Mouse (Mus musculus) heart, embryonic 15.5 days (tissue): ENCODE measurements around the gene Fez1. TPM values are rescaled to one million over a fixed set of nuclear protein-coding genes. Genes with fewer than 3 reads are reported as not detected.

Experiments used
- ATAC-seq: fragments of 200-750 bp; cut with Nextera tagmentation; replicated peaks from 2 replicates; pipeline ENCODE4 v1.8.0; 2017; ENCODE audit warnings: low read depth, moderate TSS enrichment; ENCODE audit not compliant: insufficient number of reproducible peaks, insufficient read depth, low FRiP score
- H3K27ac ChIP-seq: fragments of 300-500 bp; sonication (generic); 2 replicates; pipeline ENCODE4 v1.5.1; 2015; ENCODE audit warnings: mild to moderate bottlenecking, inconsistent platforms
- H3K27me3 ChIP-seq: fragments of 300-500 bp; sonication (generic); 2 replicates; pipeline ENCODE4 v1.6.1; 2015; ENCODE audit warnings: inconsistent platforms
- H3K36me3 ChIP-seq: fragments of 300-500 bp; sonication (generic); 2 replicates; pipeline ENCODE4 v1.6.1; 2015; ENCODE audit warnings: mild to moderate bottlenecking, inconsistent platforms
- H3K4me1 ChIP-seq: fragments of 300-500 bp; sonication (generic); replicated peaks from 2 replicates; pipeline ENCODE4 v1.6.1; 2015; ENCODE audit warnings: inconsistent platforms
- H3K4me2 ChIP-seq: fragments of 300-500 bp; sonication (generic); 2 replicates; pipeline ENCODE4 v1.6.1; 2015; ENCODE audit warnings: inconsistent platforms, mild to moderate bottlenecking, moderate library complexity
- H3K4me3 ChIP-seq: fragments of 300-500 bp; sonication (generic); 2 replicates; pipeline ENCODE4 v1.5.1; 2015; ENCODE audit warnings: mild to moderate bottlenecking, inconsistent platforms
- H3K9ac ChIP-seq: fragments of 300-500 bp; sonication (generic); 2 replicates; pipeline ENCODE4 v1.6.1; 2015; ENCODE audit warnings: mild to moderate bottlenecking, inconsistent platforms
- H3K9me3 ChIP-seq: fragments of 300-500 bp; sonication (generic); replicated peaks from 2 replicates; pipeline ENCODE4 v1.6.1; 2016; ENCODE audit warnings: inconsistent platforms
- WGBS: fragments of 180-500 bp; shearing (Covaris S2); methylation state at CpG from one replicate; pipeline ENCODE4 v1.1.7; 2015; ENCODE audit warnings: mixed read lengths; 5-methylcytosine and 5-hydroxymethylcytosine counted together
- polyA plus RNA-seq: library from polyadenylated mRNA; unstranded; fragments of >200 nt; fragmentation: Nextera tagmentation; extraction: Ambion mirVana; gene quantifications from 2 replicates; pipeline ENCODE4 v1.2.1, GENCODE M21; 2015

Gene Fez1
- polyA plus RNA-seq, 1 experiment from 2014 or later: 1.9 TPM

- H3K4me3 ChIP-seq: no peak overlapping the region
- no peak overlapping the region for H3K4me2 ChIP-seq
- H3K4me1 ChIP-seq: no peaks in the 10 kb centered on the region
- ATAC-seq: no peak; the same call in 1 of the 2 replicates
- H3K36me3 ChIP-seq: no peaks in the 10 kb centered on the region
- WGBS: 87% methylated on average over 3 of the region's 3 CpGs
- H3K9ac ChIP-seq: no peak overlapping the region
- H3K27ac ChIP-seq: no peak overlapping the region
- no peaks in the 10 kb centered on the region for H3K27me3 ChIP-seq
- H3K9me3 ChIP-seq: no peaks in the 10 kb centered on the region
These were observed 16.2 kb upstream of the Fez1 start for GRCm38 (mm10) chr9:36805256-36805975.

GRCm38 (mm10) chr9:36808126-36808785, 13.4 kb upstream of the Fez1 start:
- no peak overlapping the region for H3K27ac ChIP-seq
- WGBS: 71% methylated on average over 5 of the region's 5 CpGs
- no peaks in the 10 kb centered on the region for H3K9me3 ChIP-seq
- H3K4me1 ChIP-seq: no peaks in the 10 kb centered on the region
- no peak for ATAC-seq
- H3K4me3 ChIP-seq: no peak overlapping the region
- no peak overlapping the region for H3K9ac ChIP-seq
- H3K27me3 ChIP-seq: no peaks in the 10 kb centered on the region
- no peaks in the 10 kb centered on the region for H3K36me3 ChIP-seq
- H3K4me2 ChIP-seq: no peak overlapping the region

- H3K9me3 ChIP-seq: no peaks in the 10 kb centered on the region
- H3K27me3 ChIP-seq: no peaks in the 10 kb centered on the region
- no peaks in the 10 kb centered on the region for H3K4me1 ChIP-seq
- ATAC-seq: no peak
- no peak overlapping the region for H3K4me2 ChIP-seq
- no peak overlapping the region for H3K4me3 ChIP-seq
- H3K9ac ChIP-seq: no peak overlapping the region
- H3K36me3 ChIP-seq: no peaks in the 10 kb centered on the region
- 59% methylated on average over 2 of the region's 3 CpGs for WGBS
- H3K27ac ChIP-seq: no peak overlapping the region
These were observed 7.2 kb upstream of the Fez1 start for GRCm38 (mm10) chr9:36814486-36814885.

GRCm38 (mm10) chr9:36818905-36819304, 2.8 kb upstream of the Fez1 start:
- H3K9me3 ChIP-seq: no peaks in the 10 kb centered on the region
- H3K27ac ChIP-seq: no peak overlapping the region
- 52% methylated on average over 4 of the region's 4 CpGs for WGBS
- no peaks in the 10 kb centered on the region for H3K27me3 ChIP-seq
- H3K4me2 ChIP-seq: no peak overlapping the region
- H3K4me3 ChIP-seq: no peak overlapping the region
- H3K9ac ChIP-seq: no peak overlapping the region
- no peaks in the 10 kb centered on the region for H3K36me3 ChIP-seq
- ATAC-seq: no peak
- H3K4me1 ChIP-seq: 0 out of 2 replicates have a peak, but pooled peaks cover 6% of the 10 kb centered on the region

GRCm38 (mm10) chr9:36820969-36821643, 558 bp upstream of the Fez1 start:
- Histone ChIP-seq H3K4me1 (0 out of 2 replicates have a peak, but pooled peaks cover 6% of the 10 kb centered on the region), H3K36me3 (no peaks in the 10 kb centered on the region), H3K27ac (no peak overlapping the region), H3K4me2 (peak overlapping the region; percentile 32), H3K9me3 (no peaks in the 10 kb centered on the region), H3K9ac (no peak overlapping the region), H3K4me3 (no peak overlapping the region), H3K27me3 (no peaks in the 10 kb centered on the region)
- 50% methylated on average over 9 of the region's 9 CpGs for WGBS
- no peak for ATAC-seq

GRCm38 (mm10) chr9:36822024-36822423, 360 bp downstream of the Fez1 start:
- Histone ChIP-seq H3K9ac (no peak overlapping the region), H3K27ac (no peak overlapping the region), H3K9me3 (no peaks in the 10 kb centered on the region), H3K4me1 (0 out of 2 replicates have a peak, but pooled peaks cover 6% of the 10 kb centered on the region), H3K36me3 (no peaks in the 10 kb centered on the region), H3K4me3 (no peak overlapping the region), H3K4me2 (peak overlapping the region; percentile 32; the same call in 1 of the 2 replicates), H3K27me3 (no peaks in the 10 kb centered on the region)
- ATAC-seq: no peak
- WGBS: 44% methylated on average over 2 of the region's 2 CpGs

- no peak for ATAC-seq
- 48% methylated on average over 2 of the region's 2 CpGs for WGBS
- no peak overlapping the region for H3K4me2 ChIP-seq
These were observed 5.1 kb downstream of the Fez1 start for GRCm38 (mm10) chr9:36826612-36827363.

GRCm38 (mm10) chr9:36831401-36831800, 9.7 kb downstream of the Fez1 start:
- Histone ChIP-seq H3K27me3 (peaks cover 20% of the 10 kb centered on the region), H3K4me1 (peaks cover 12% of the 10 kb centered on the region; the same call in 1 of the 2 replicates)
- ATAC-seq: no peak

More at GRCm38 (mm10) chr9:36826612-36827363, 5.1 kb downstream of the Fez1 start:
- Histone ChIP-seq H3K36me3 (no peaks in the 10 kb centered on the region), H3K27me3 (peaks cover under 1% of the 10 kb centered on the region; the same call in 1 of the 2 replicates), H3K4me3 (no peak overlapping the region), H3K9me3 (no peaks in the 10 kb centered on the region), H3K4me1 (0 out of 2 replicates have a peak, but pooled peaks cover under 1% of the 10 kb centered on the region), H3K27ac (no peak overlapping the region), H3K9ac (no peak overlapping the region)

GRCm38 (mm10) chr9:36832529-36832928, 10.9 kb downstream of the Fez1 start:
- H3K4me3 ChIP-seq: peak overlapping the region; percentile 56
- H3K4me1 ChIP-seq: peaks cover 12% of the 10 kb centered on the region; the same call in 1 of the 2 replicates
- no peak overlapping the region for H3K27ac ChIP-seq
- H3K4me2 ChIP-seq: peak overlapping the region; percentile 89
- H3K36me3 ChIP-seq: no peaks in the 10 kb centered on the region
- no peaks in the 10 kb centered on the region for H3K9me3 ChIP-seq
- H3K9ac ChIP-seq: peak overlapping the region; percentile 47
- peak; percentile 86 for ATAC-seq
- H3K27me3 ChIP-seq: peaks cover 20% of the 10 kb centered on the region
- under 1% methylated on average over 32 of the region's 32 CpGs for WGBS

More at GRCm38 (mm10) chr9:36831401-36831800, 9.7 kb downstream of the Fez1 start:
- Histone ChIP-seq H3K9ac (no peak overlapping the region), H3K36me3 (no peaks in the 10 kb centered on the region), H3K27ac (no peak overlapping the region), H3K4me2 (no peak overlapping the region), H3K4me3 (no peak overlapping the region), H3K9me3 (no peaks in the 10 kb centered on the region)
- 66% methylated on average over 6 of the region's 6 CpGs for WGBS

- no peaks in the 10 kb centered on the region for H3K9me3 ChIP-seq
- peak overlapping the region; percentile 56 for H3K4me3 ChIP-seq
- WGBS: 4% methylated on average over 31 of the region's 31 CpGs
- H3K27ac ChIP-seq: no peak overlapping the region
- H3K4me2 ChIP-seq: peak overlapping the region; percentile 89
- H3K36me3 ChIP-seq: no peaks in the 10 kb centered on the region
- H3K9ac ChIP-seq: peak overlapping the region; percentile 47
- 0 out of 2 replicates have a peak, but pooled peaks have one; percentile 8 for ATAC-seq
- H3K27me3 ChIP-seq: peaks cover 20% of the 10 kb centered on the region
- H3K4me1 ChIP-seq: peaks cover 12% of the 10 kb centered on the region; the same call in 1 of the 2 replicates
These were observed 11.6 kb downstream of the Fez1 start for GRCm38 (mm10) chr9:36833043-36833881.
